Mouse (Mus musculus) bone marrow macrophage, adult 2 months (primary cell): Measurements from ENCODE around the gene Ahsg.

ENCODE experiments used
- CTCF ChIP-seq: IDR thresholded peaks from 2 replicates; pipeline ENCODE4 v1.5.1; 2012; ENCODE audit warnings: low read depth, mild to moderate bottlenecking, low read length, moderate library complexity
- POLR2A ChIP-seq: IDR thresholded peaks from 2 replicates; pipeline ENCODE4 v1.6.1; 2012; ENCODE audit warnings: mild to moderate bottlenecking, low read depth, low read length, borderline replicate concordance

GRCm38 (mm10) chr16:22889716-22890115, 1.4 kb upstream of the Ahsg start:
- TF ChIP-seq CTCF (no peak), POLR2A (no peak)
